Mouse (Mus musculus): ENCODE measurements around the gene Crip2.

- TF ChIP-seq CTCF (IDR thresholded peaks at IDR 0.05; ENCODE audit: low read depth, low read length) (no peak), POLR2A (IDR thresholded peaks at IDR 0.05; ENCODE audit: borderline replicate concordance, low read depth, low read length) (no peak)
These were observed 9.3 kb downstream of the Crip2 start for GRCm38 (mm10) chr12:113149341-113149740.

Measured in bone marrow macrophage, adult 2 months (primary cell).